Mouse (Mus musculus) lung, adult 2 months (tissue): ENCODE results near the gene Rnf6.

Source experiments
- CTCF ChIP-seq: fragments of 200-500 bp; IDR thresholded peaks from 2 replicates; pipeline ENCODE4 v1.5.1; 2011; ENCODE audit warnings: mild to moderate bottlenecking, low read length, control low read depth; ENCODE audit not compliant: insufficient read depth
- POLR2A ChIP-seq: fragments of 200-500 bp; IDR thresholded peaks from 2 replicates; pipeline ENCODE4 v1.6.1; 2011; ENCODE audit warnings: low read depth, mild to moderate bottlenecking, control low read depth, low read length, borderline replicate concordance; ENCODE audit errors: extremely low read depth

- no peak for TF ChIP-seq POLR2A
- no peak for TF ChIP-seq CTCF
Measured at GRCm38 (mm10) chr5:146270593-146270992, 49.2 kb upstream of the Rnf6 start.
